Mouse (Mus musculus) heart, adult 2 months (tissue): ENCODE results near the gene Il17ra.

Experiments
- CTCF ChIP-seq: fragments of 200-600 bp; IDR thresholded peaks from 2 replicates; pipeline ENCODE4 v1.8.1; 2022; ENCODE audit warnings: antibody characterized with exemption, mild to moderate bottlenecking, moderate library complexity
- POLR2A ChIP-seq: fragments of 200-500 bp; IDR thresholded peaks from 2 replicates; pipeline ENCODE4 v1.6.1; 2011; ENCODE audit warnings: mild to moderate bottlenecking, low read depth, low read length, control low read depth; ENCODE audit not compliant: insufficient read depth

GRCm38 (mm10) chr6:120519647-120520046, 56.6 kb downstream of the Il17ra start:
- TF ChIP-seq CTCF = no peak
- no peak for TF ChIP-seq POLR2A
